Mouse (Mus musculus) embryonic facial prominence, embryonic 14.5 days (tissue): ENCODE results near the gene Hjurp. TPM values are rescaled to one million over a fixed set of nuclear protein-coding genes. Genes with fewer than 3 reads are reported as not detected.

Source experiments
- ATAC-seq: fragments of 200-750 bp; cut with Nextera tagmentation; 2 replicates; pipeline ENCODE4 v1.8.0; 2017; ENCODE audit warnings: low read depth, moderate number of reproducible peaks, moderate TSS enrichment
- DNase-seq: peaks from one replicate; pipeline ENCODE4 v3.0.0-alpha.2; 2015; ENCODE audit warnings: low spot score
- H3K27ac ChIP-seq: fragments of 300-500 bp; sonication (generic); replicated peaks from 2 replicates; pipeline ENCODE4 v1.5.1; 2014; ENCODE audit warnings: low read depth, mild to moderate bottlenecking, low read length, moderate library complexity
- H3K27me3 ChIP-seq: fragments of 300-500 bp; sonication (generic); replicated peaks from 2 replicates; pipeline ENCODE4 v1.6.1; 2014; ENCODE audit warnings: low read length; ENCODE audit not compliant: control insufficient read depth, insufficient read depth
- H3K36me3 ChIP-seq: fragments of 300-500 bp; sonication (generic); 2 replicates; pipeline ENCODE4 v1.6.1; 2014; ENCODE audit warnings: low read length, mixed read lengths; ENCODE audit not compliant: control insufficient read depth, insufficient read depth
- H3K4me1 ChIP-seq: fragments of 300-500 bp; sonication (generic); 2 replicates; pipeline ENCODE4 v1.6.1; 2014; ENCODE audit warnings: antibody characterized with exemption, low read length; ENCODE audit not compliant: control insufficient read depth, insufficient read depth
- H3K4me2 ChIP-seq: fragments of 300-500 bp; sonication (generic); 2 replicates; pipeline ENCODE4 v1.6.1; 2014; ENCODE audit warnings: low read depth, mild to moderate bottlenecking, low read length, moderate library complexity, mixed read lengths
- H3K4me3 ChIP-seq: fragments of 300-500 bp; sonication (generic); 2 replicates; pipeline ENCODE4 v1.5.1; 2014; ENCODE audit warnings: low read depth, mild to moderate bottlenecking, low read length
- H3K9ac ChIP-seq: fragments of 300-500 bp; sonication (generic); 2 replicates; pipeline ENCODE4 v1.6.1; 2014; ENCODE audit warnings: low read depth, mild to moderate bottlenecking, low read length, moderate library complexity, mixed read lengths
- H3K9me3 ChIP-seq: fragments of 300-500 bp; sonication (generic); 2 replicates; pipeline ENCODE4 v1.6.1; 2016; ENCODE audit warnings: low read length; ENCODE audit not compliant: control insufficient read depth
- WGBS: fragments of 180-500 bp; shearing (Covaris S2); extraction: QIAGEN DNeasy Blood & Tissue Kit; methylation state at CpG from one replicate; pipeline ENCODE4 v1.1.7; 2014; 5-methylcytosine and 5-hydroxymethylcytosine counted together
- polyA plus RNA-seq: library from polyadenylated mRNA; unstranded; fragments of >200 nt; fragmentation: Nextera tagmentation; extraction: Ambion mirVana; gene quantifications from 2 replicates; pipeline ENCODE4 v1.2.1, GENCODE M21; 2014

Hjurp gene
- polyA plus RNA-seq, 1 experiment from 2014 or later, result 110 TPM

GRCm38 (mm10) chr1:88300301-88301050 lies 23.0 kb upstream of the Hjurp start:
- Histone ChIP-seq H3K4me2 (no peak overlapping the region), H3K36me3 (no peaks in the 10 kb centered on the region), H3K27me3 (no peaks in the 10 kb centered on the region), H3K9ac (no peak overlapping the region), H3K4me1 (no peaks in the 10 kb centered on the region), H3K9me3 (peaks cover 86% of the 10 kb centered on the region), H3K4me3 (no peak overlapping the region), H3K27ac (no peak overlapping the region)
- DNase-seq (peak; percentile 18), ATAC-seq (peak; percentile 2; the same call in 1 of the 2 replicates)
- WGBS, result 42% methylated on average over 5 of the region's 5 CpGs

- Histone ChIP-seq H3K27ac (no peak overlapping the region), H3K9ac (no peak overlapping the region), H3K4me3 (no peak overlapping the region), H3K4me1 (no peaks in the 10 kb centered on the region), H3K27me3 (no peaks in the 10 kb centered on the region), H3K9me3 (peaks cover 79% of the 10 kb centered on the region), H3K4me2 (no peak overlapping the region), H3K36me3 (no peaks in the 10 kb centered on the region)
- DNase-seq (peak; percentile 5), ATAC-seq (no peak)
- WGBS, result 79% methylated on average over 2 of the region's 2 CpGs
Measured at GRCm38 (mm10) chr1:88299529-88299945, 22.1 kb upstream of the Hjurp start.

GRCm38 (mm10) chr1:88298686-88299528 lies 21.5 kb upstream of the Hjurp start:
- peak; percentile 6 for DNase-seq

GRCm38 (mm10) chr1:88297480-88298258 lies 20.2 kb upstream of the Hjurp start:
- no peak overlapping the region for H3K27ac ChIP-seq
- no peak overlapping the region for H3K9ac ChIP-seq
- H3K9me3 ChIP-seq, result peaks cover 63% of the 10 kb centered on the region
- no peak overlapping the region for H3K4me3 ChIP-seq
- DNase-seq (peak; percentile 4), ATAC-seq (no peak)
- no peaks in the 10 kb centered on the region for H3K27me3 ChIP-seq
- 68% methylated on average over 7 of the region's 7 CpGs for WGBS
- no peaks in the 10 kb centered on the region for H3K4me1 ChIP-seq
- no peak overlapping the region for H3K4me2 ChIP-seq
- H3K36me3 ChIP-seq, result no peaks in the 10 kb centered on the region

More at GRCm38 (mm10) chr1:88298686-88299528, 21.5 kb upstream of the Hjurp start:
- Histone ChIP-seq H3K9me3 (peaks cover 73% of the 10 kb centered on the region), H3K4me1 (no peaks in the 10 kb centered on the region), H3K9ac (no peak overlapping the region), H3K4me3 (no peak overlapping the region), H3K27ac (no peak overlapping the region), H3K4me2 (no peak overlapping the region), H3K27me3 (no peaks in the 10 kb centered on the region), H3K36me3 (no peaks in the 10 kb centered on the region)
- WGBS, result 59% methylated on average over 4 of the region's 4 CpGs
- ATAC-seq, result no peak

GRCm38 (mm10) chr1:88296171-88296920 lies 18.9 kb upstream of the Hjurp start:
- H3K4me2 ChIP-seq, result no peak overlapping the region
- no peaks in the 10 kb centered on the region for H3K4me1 ChIP-seq
- no peak overlapping the region for H3K9ac ChIP-seq
- no peaks in the 10 kb centered on the region for H3K36me3 ChIP-seq
- no peaks in the 10 kb centered on the region for H3K27me3 ChIP-seq
- ATAC-seq (no peak), DNase-seq (peak; percentile 4)
- peaks cover 61% of the 10 kb centered on the region for H3K9me3 ChIP-seq
- no peak overlapping the region for H3K4me3 ChIP-seq
- WGBS, result 72% methylated on average over 4 of the region's 4 CpGs
- no peak overlapping the region for H3K27ac ChIP-seq

GRCm38 (mm10) chr1:88294650-88295049 lies 17.2 kb upstream of the Hjurp start:
- Histone ChIP-seq H3K27ac (no peak overlapping the region), H3K4me1 (no peaks in the 10 kb centered on the region), H3K9ac (no peak overlapping the region), H3K27me3 (no peaks in the 10 kb centered on the region), H3K36me3 (no peaks in the 10 kb centered on the region), H3K4me3 (no peak overlapping the region), H3K4me2 (no peak overlapping the region), H3K9me3 (peaks cover 60% of the 10 kb centered on the region)
- WGBS, result 12% methylated on average over 1 of the region's 1 CpGs
- ATAC-seq, result no peak
- DNase-seq, result peak; percentile 3

GRCm38 (mm10) chr1:88292057-88292456 lies 14.6 kb upstream of the Hjurp start:
- DNase-seq (no peak), ATAC-seq (no peak)
- H3K9me3 ChIP-seq, result peaks cover 66% of the 10 kb centered on the region
- no peaks in the 10 kb centered on the region for H3K27me3 ChIP-seq
- no peak overlapping the region for H3K9ac ChIP-seq
- no peaks in the 10 kb centered on the region for H3K4me1 ChIP-seq
- no peak overlapping the region for H3K4me2 ChIP-seq
- H3K4me3 ChIP-seq, result no peak overlapping the region
- no peak overlapping the region for H3K27ac ChIP-seq
- H3K36me3 ChIP-seq, result no peaks in the 10 kb centered on the region
- WGBS, result 53% methylated on average over 2 of the region's 2 CpGs
